Mouse (Mus musculus) midbrain, postnatal 0 days (tissue): ENCODE results near the gene Ncor2. TPM values are rescaled to one million over a fixed set of nuclear protein-coding genes. Genes with fewer than 3 reads are reported as not detected.

Experiments
- ATAC-seq: fragments of 200-750 bp; cut with Nextera tagmentation; 2 replicates; pipeline ENCODE4 v1.8.0; 2017; ENCODE audit warnings: moderate number of reproducible peaks, mild to moderate bottlenecking, moderate TSS enrichment, moderate library complexity; ENCODE audit not compliant: low FRiP score
- DNase-seq: peaks from one replicate; pipeline ENCODE4 v3.0.0-alpha.2; 2015; ENCODE audit warnings: low spot score
- H3K27ac ChIP-seq: fragments of 300-500 bp; sonication (generic); 2 replicates; pipeline ENCODE4 v1.5.1; 2014; ENCODE audit warnings: low read depth, mild to moderate bottlenecking, low read length, mixed read lengths
- H3K27me3 ChIP-seq: fragments of 300-500 bp; sonication (generic); 2 replicates; pipeline ENCODE4 v1.6.1; 2014; ENCODE audit warnings: low read length, control low read depth, mixed read lengths; ENCODE audit not compliant: insufficient read depth
- H3K36me3 ChIP-seq: fragments of 300-500 bp; sonication (generic); 2 replicates; pipeline ENCODE4 v1.6.1; 2014; ENCODE audit warnings: low read length, control low read depth, mixed read lengths; ENCODE audit not compliant: insufficient read depth
- H3K4me1 ChIP-seq: fragments of 300-500 bp; sonication (generic); 2 replicates; pipeline ENCODE4 v1.6.1; 2014; ENCODE audit warnings: mild to moderate bottlenecking, control low read depth, antibody characterized with exemption, low read length, mixed read lengths; ENCODE audit not compliant: insufficient read depth
- H3K4me2 ChIP-seq: fragments of 300-500 bp; sonication (generic); 2 replicates; pipeline ENCODE4 v1.6.1; 2014; ENCODE audit warnings: low read depth, mild to moderate bottlenecking, low read length, mixed read lengths; ENCODE audit not compliant: poor library complexity, severe bottlenecking
- H3K4me3 ChIP-seq: fragments of 300-500 bp; sonication (generic); 2 replicates; pipeline ENCODE4 v1.5.1; 2014; ENCODE audit warnings: low read depth, mild to moderate bottlenecking, low read length, moderate library complexity
- H3K9ac ChIP-seq: fragments of 300-500 bp; sonication (generic); replicated peaks from 2 replicates; pipeline ENCODE4 v1.6.1; 2014; ENCODE audit warnings: mild to moderate bottlenecking, low read length, moderate library complexity, mixed read lengths; ENCODE audit not compliant: poor library complexity, severe bottlenecking
- H3K9me3 ChIP-seq: fragments of 300-500 bp; sonication (generic); 2 replicates; pipeline ENCODE4 v1.6.1; 2016; ENCODE audit warnings: low read length, control low read depth
- CTCF ChIP-seq: IDR thresholded peaks from 2 replicates; pipeline ENCODE4 v1.5.1; 2016; ENCODE audit warnings: antibody characterized with exemption, mild to moderate bottlenecking
- WGBS: fragments of 180-500 bp; shearing (Covaris S2); extraction: QIAGEN DNeasy Blood & Tissue Kit; methylation state at CpG from one replicate; pipeline ENCODE4 v1.1.7; 2014; 5-methylcytosine and 5-hydroxymethylcytosine counted together
- polyA plus RNA-seq: library from polyadenylated mRNA; unstranded; fragments of >200 nt; fragmentation: Nextera tagmentation; extraction: Ambion mirVana; gene quantifications from 2 replicates; pipeline ENCODE4 v1.2.1, GENCODE M21; 2015
- total RNA-seq: library from RNA; depleted of rRNA; stranded (reverse); fragments of >200 nt; gene quantifications from 2 replicates; pipeline ENCODE4 v1.2.3, GENCODE M21; 2014

Gene Ncor2
- total and polyA plus RNA-seq, 2 experiments from 2014 or later = 17.8 to 22.8 TPM

DNA sequence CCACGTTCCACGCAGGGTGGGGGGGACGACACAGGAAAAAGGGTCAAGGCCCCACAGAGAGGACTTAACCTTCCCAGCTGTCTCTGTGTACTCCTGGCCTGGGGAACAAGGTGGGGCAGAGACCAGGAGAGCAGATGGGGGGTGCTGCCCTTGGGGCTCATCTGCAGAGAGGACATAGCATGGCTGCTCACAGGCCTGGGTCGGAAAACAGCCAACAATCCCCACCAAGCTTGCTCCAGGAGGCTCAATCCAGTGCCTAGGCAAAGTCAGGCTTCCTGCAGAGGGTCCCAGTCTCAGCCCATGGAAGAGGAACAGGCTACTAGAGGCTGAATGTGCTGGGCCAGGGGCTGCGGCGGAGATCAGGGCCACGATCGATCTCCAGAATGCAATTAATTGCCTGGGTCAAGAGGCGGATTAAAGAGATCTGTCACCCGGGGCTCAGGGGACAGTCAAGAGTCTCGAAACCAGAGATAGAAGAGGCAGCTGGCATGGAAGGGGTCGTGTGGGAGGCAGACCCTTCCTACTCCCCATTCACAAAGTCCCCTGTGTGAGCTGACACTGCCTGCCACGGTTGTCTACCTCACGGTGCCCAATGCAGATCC is 19.1 kb downstream of the Ncor2 start:
- no peak for TF ChIP-seq CTCF
- DNase-seq (no peak), ATAC-seq (no peak)
- Histone ChIP-seq H3K9ac (no peak overlapping the region; the same call in 1 of the 2 replicates), H3K27me3 (no peaks in the 10 kb centered on the region), H3K4me1 (peaks cover 67% of the 10 kb centered on the region), H3K4me2 (no peak overlapping the region), H3K27ac (peak overlapping the region; percentile 73), H3K9me3 (no peaks in the 10 kb centered on the region), H3K4me3 (no peak overlapping the region), H3K36me3 (no peaks in the 10 kb centered on the region)
- WGBS = 27% methylated on average over 14 of the region's 14 CpGs

DNA sequence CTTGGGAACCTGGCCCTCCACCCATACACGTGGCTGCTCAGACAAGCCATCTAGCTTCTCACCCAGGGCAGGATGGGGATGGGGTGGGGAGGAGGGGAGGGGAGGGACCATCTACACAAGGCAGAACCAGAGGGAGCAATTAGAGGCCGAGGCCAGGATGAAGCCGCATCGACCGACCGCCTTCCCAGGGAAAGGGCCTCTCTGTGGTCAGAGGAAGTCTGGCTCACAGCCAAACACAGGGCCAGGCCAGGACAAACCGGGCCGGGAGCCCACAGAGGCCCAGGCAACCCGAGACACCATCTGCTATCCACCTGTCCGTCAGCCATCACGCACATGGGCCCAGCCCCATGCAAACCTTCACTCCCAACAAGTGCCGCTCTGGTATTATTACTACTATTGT is 19.7 kb downstream of the Ncor2 start:
- no peaks in the 10 kb centered on the region for H3K36me3 ChIP-seq
- peak; percentile 63 for ATAC-seq
- no peak for TF ChIP-seq CTCF

DNA sequence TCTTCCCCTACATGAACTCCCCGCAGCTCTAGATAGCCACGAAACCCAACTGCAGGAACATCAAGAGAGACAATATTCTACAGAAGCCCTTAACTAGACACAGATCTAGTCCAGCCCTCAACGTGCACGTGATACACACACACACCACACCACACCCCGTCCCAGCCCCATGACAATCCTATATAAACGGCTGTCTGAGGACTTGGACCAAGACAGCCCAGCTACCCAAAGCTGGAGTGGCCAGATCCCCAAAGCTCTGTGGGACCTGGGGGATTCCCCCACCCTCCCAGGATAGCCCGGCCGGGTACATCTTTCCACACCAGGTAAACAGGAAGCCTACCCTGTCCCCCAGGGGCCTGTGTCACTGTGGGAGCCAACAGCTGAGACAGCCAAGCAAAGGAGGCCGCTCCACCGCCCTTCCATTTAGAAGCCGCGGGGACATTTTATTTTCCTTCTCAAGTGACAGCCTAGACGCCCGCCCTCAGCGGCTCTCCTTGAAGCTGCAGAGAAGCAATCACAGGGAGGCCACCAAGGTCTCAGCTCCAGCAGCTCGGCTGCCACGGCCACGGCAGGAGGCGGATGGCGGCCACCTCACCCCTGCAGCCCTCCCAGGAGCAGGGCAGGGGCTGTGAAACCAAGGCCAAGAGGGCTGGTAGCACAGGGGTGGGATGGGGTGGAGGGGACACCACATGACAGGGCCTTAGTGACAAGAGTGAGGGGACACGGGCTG is 20.6 kb downstream of the Ncor2 start:
- Histone ChIP-seq H3K36me3 (no peaks in the 10 kb centered on the region), H3K4me1 (peaks cover 66% of the 10 kb centered on the region), H3K4me3 (no peak overlapping the region), H3K27ac (peak overlapping the region; percentile 73), H3K4me2 (peak overlapping the region; percentile 28; the same call in 1 of the 2 replicates), H3K9ac (peak overlapping the region; percentile 46), H3K9me3 (no peaks in the 10 kb centered on the region), H3K27me3 (no peaks in the 10 kb centered on the region)
- TF ChIP-seq CTCF = no peak
- 17% methylated on average over 21 of the region's 21 CpGs for WGBS
- ATAC-seq = peak; percentile 20; the same call in 1 of the 2 replicates
- DNase-seq = no peak

More for the DNA sequence above, 19.7 kb downstream of the Ncor2 start:
- Histone ChIP-seq H3K4me3 (no peak overlapping the region), H3K9ac (0 out of 2 replicates have a peak overlapping the region, but pooled peaks have one; percentile 29), H3K9me3 (no peaks in the 10 kb centered on the region), H3K27me3 (no peaks in the 10 kb centered on the region), H3K4me2 (0 out of 2 replicates have a peak overlapping the region, but pooled peaks have one; percentile 28), H3K4me1 (peaks cover 68% of the 10 kb centered on the region), H3K27ac (peak overlapping the region; percentile 73)
- DNase-seq = peak; percentile 93
- 26% methylated on average over 12 of the region's 12 CpGs for WGBS

DNA sequence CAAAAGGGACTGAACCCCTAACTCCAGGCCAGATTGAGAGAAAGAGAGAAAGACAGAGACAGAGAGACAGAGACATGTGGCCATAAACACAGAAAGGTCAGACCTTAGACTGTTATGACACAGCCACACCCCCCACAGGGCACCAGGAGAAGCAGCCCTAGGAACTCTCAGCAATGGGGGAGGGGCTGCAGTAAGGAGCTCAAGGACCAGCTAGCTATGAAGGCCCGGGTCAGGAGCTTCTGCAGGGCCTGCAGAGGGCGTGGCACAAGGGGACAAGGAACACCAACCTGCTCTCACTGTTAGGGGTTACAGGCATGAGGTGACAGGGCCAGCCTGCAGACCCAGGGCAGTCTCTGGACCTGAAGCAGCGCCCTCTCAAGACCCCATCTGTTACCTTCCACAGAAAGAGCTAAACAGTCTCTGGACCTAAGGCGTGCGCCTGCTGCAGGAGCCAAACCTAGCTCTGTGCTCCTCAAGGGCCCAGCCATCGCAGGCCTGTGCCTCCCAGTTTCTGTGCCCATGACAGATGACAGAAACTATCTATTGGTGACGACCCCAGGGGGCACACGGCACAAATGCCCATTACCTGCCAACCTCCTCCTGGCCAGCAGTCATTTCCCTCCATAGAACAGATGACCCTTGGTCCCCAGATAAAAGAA is 21.5 kb downstream of the Ncor2 start:
- no peak for TF ChIP-seq CTCF
- Histone ChIP-seq H3K9ac (no peak overlapping the region), H3K27ac (0 out of 2 replicates have a peak overlapping the region, but pooled peaks have one; percentile 73), H3K4me2 (no peak overlapping the region), H3K27me3 (no peaks in the 10 kb centered on the region), H3K9me3 (no peaks in the 10 kb centered on the region), H3K4me3 (no peak overlapping the region), H3K4me1 (peaks cover 64% of the 10 kb centered on the region), H3K36me3 (no peaks in the 10 kb centered on the region)
- ATAC-seq (no peak), DNase-seq (no peak)
- 58% methylated on average over 8 of the region's 8 CpGs for WGBS

DNA sequence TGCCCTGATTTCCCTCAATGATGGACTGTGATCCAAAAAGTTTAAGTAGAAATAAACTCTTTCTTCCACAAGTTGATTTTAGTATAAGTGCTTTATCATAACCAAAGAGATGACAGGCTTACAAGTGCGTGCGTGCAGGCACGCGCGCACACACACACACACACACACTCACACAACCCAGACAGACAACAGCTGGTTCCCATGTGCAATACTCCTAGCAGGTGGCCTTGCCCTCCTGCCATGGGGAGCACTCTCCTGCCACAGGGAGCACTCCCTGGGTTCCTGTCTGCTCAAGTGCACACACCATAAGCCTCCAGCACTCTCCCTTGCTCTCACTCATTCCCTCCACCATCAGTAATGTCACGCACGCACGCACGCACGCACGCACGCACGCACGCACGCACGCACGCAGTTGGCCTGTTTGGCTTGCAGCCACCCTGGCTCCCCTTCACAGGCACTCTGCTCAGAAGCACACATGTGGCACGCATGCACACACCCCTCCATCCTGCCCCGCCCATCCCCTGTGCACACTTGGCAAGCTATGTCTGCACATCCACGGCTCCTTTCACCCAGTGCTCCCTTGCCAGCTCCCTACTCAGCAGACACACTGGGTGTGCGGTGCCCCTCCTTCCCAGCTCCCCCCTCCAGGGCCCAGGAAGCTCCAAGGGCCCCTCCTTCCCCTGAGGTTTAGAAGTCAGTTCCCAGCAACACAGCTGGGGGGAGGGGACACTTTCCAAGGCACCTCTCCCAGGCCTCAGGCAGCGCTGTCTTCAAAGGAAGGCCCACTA is 22.4 kb downstream of the Ncor2 start:
- H3K4me3 ChIP-seq = no peak overlapping the region
- no peaks in the 10 kb centered on the region for H3K9me3 ChIP-seq
- 70% methylated on average over 22 of the region's 22 CpGs for WGBS
- H3K27me3 ChIP-seq = no peaks in the 10 kb centered on the region
- no peak overlapping the region for H3K4me2 ChIP-seq
- no peak overlapping the region for H3K27ac ChIP-seq
- H3K36me3 ChIP-seq = no peaks in the 10 kb centered on the region
- DNase-seq (no peak), ATAC-seq (no peak)
- no peak for TF ChIP-seq CTCF
- H3K4me1 ChIP-seq = peaks cover 73% of the 10 kb centered on the region
- no peak overlapping the region for H3K9ac ChIP-seq
